28 mouse cellular contexts compared by ENCODE assay signal in genomic region chr1:80045141-80045540, GRCm38 (mm10).
"Had no signal": no experiment of that assay in that cellular context is flagged by ENCODE, and none has a peak within 500 bp of the region (broad histone marks: within the 10 kb centered on the region; RNA-seq: fewer than 3 reads in every experiment).

No protein-coding gene starts in this region.

- H3K4me1 ChIP-seq: heart, embryonic 13.5 days; heart, embryonic 15.5 days; hindbrain, embryonic 10.5 days; hindbrain, embryonic 12.5 days; intestine, embryonic 15.5 days; kidney, embryonic 15.5 days; limb, embryonic 10.5 days; limb, embryonic 12.5 days; liver, embryonic 13.5 days had no signal

- H3K9ac ChIP-seq: heart, embryonic 13.5 days; heart, embryonic 15.5 days; hindbrain, embryonic 12.5 days; hindbrain, embryonic 14.5 days; intestine, embryonic 15.5 days; kidney, embryonic 15.5 days; limb, embryonic 12.5 days; liver, embryonic 13.5 days; liver, embryonic 15.5 days; liver, postnatal 0 days had no signal

- H3K27me3 ChIP-seq: heart, embryonic 13.5 days; heart, embryonic 15.5 days; hindbrain, embryonic 12.5 days; intestine, embryonic 15.5 days; kidney, embryonic 15.5 days; limb, embryonic 12.5 days; liver, embryonic 13.5 days; liver, embryonic 15.5 days had no signal

- ATAC-seq: hindbrain, embryonic 16.5 days; inflammation-experienced regulatory T-cells, adult 6 months; intestine, embryonic 15.5 days; intestine, postnatal 0 days; liver, postnatal 0 days had no signal

- DNase-seq: gastrocnemius, postnatal 14 days; heart, postnatal 14 days; heart, postnatal 36 days; kidney, adult 18-20 months; kidney, adult 9 months; kidney, postnatal 10 days; kidney, postnatal 25 days; kidney, postnatal 4 days; liver; liver, embryonic 13.5 days; liver, postnatal 0 days had no signal

- H3K4me2 ChIP-seq: heart, embryonic 13.5 days; heart, embryonic 15.5 days; hindbrain, embryonic 12.5 days; hindbrain, embryonic 14.5 days; intestine, embryonic 15.5 days; kidney, embryonic 15.5 days; limb, embryonic 12.5 days; liver, embryonic 11.5 days; liver, embryonic 13.5 days; liver, embryonic 15.5 days had no signal

- H3K4me3 ChIP-seq: heart, adult 2 months; heart, embryonic 13.5 days; heart, embryonic 15.5 days; hindbrain, embryonic 10.5 days; hindbrain, embryonic 12.5 days; intestine, embryonic 15.5 days; kidney, embryonic 15.5 days; layer of hippocampus, adult 2 months; left cerebral cortex, adult 2 months; limb, embryonic 10.5 days; limb, embryonic 12.5 days; liver, embryonic 13.5 days; liver, embryonic 15.5 days had no signal

- H3K9me3 ChIP-seq: heart, embryonic 13.5 days; heart, embryonic 15.5 days; hindbrain, embryonic 10.5 days; hindbrain, embryonic 12.5 days; intestine, embryonic 15.5 days; kidney, embryonic 15.5 days; limb, embryonic 10.5 days; limb, embryonic 12.5 days; liver, embryonic 13.5 days; liver, embryonic 15.5 days had no signal

- H3K36me3 ChIP-seq: heart, embryonic 13.5 days; heart, embryonic 15.5 days; hindbrain, embryonic 10.5 days; hindbrain, embryonic 12.5 days; intestine, embryonic 15.5 days; kidney, embryonic 15.5 days; limb, embryonic 10.5 days; limb, embryonic 12.5 days; liver, embryonic 13.5 days; liver, embryonic 15.5 days had no signal

- H3K27ac ChIP-seq: heart, adult 2 months; heart, embryonic 13.5 days; heart, embryonic 15.5 days; hindbrain, embryonic 10.5 days; hindbrain, embryonic 12.5 days; hindbrain, embryonic 14.5 days; intestine, embryonic 15.5 days; kidney, embryonic 15.5 days; layer of hippocampus, adult 2 months; left cerebral cortex, adult 2 months; limb, embryonic 10.5 days; limb, embryonic 12.5 days; liver, embryonic 13.5 days; liver, embryonic 15.5 days had no signal
